Mouse (Mus musculus) heart, adult 8-10 months (tissue): ENCODE data around the gene Ide. TPM values are rescaled to one million over a fixed set of nuclear protein-coding genes. Genes with fewer than 3 reads are reported as not detected.

ENCODE experiments used
- total RNA-seq, 4 experiments: library from RNA; stranded (reverse); gene quantifications; 2 replicates each; pipeline ENCODE4 v1.2.4; 2022

Gene Ide
- total RNA-seq, 4 experiments from 2014 or later, result 54.5 to 105 (median 65.6) TPM

Other genes starting within 250 kb of the Ide start
- gene March5, start 130.3 kb downstream of the Ide start, total RNA-seq, result 10 to 100 TPM; 72.4 to 87.0 (median 78.7) TPM
- 100 to 1,000 TPM in 1 of 4 experiments, 10 to 100 TPM in 3; 77.7 to 103 (median 89.0) TPM for gene Cpeb3, start 129.3 kb downstream of the Ide start, total RNA-seq
- gene Kif11, start 38.6 kb upstream of the Ide start, total RNA-seq, result under 1 TPM; 0.19 to 0.80 (median 0.44) TPM
- gene Hhex, start 97.0 kb upstream of the Ide start, total RNA-seq, result 1 to 10 TPM; 3.0 to 4.1 (median 3.5) TPM
- 10 to 100 TPM; 30.2 to 36.9 (median 32.5) TPM for gene Exoc6, start 212.6 kb upstream of the Ide start, total RNA-seq